Mouse (Mus musculus): ENCODE measurements around the gene Mrps27.

GRCm38 (mm10) chr13:99355861-99356260, 11.3 kb downstream of the Mrps27 start:
- no peak for TF ChIP-seq MEF2A (IDR thresholded peaks at IDR 0.05; ENCODE audit: borderline replicate concordance, low read depth, low read length)
- TF ChIP-seq CTCF (conservative IDR thresholded peaks at IDR 0.05 in 1 of 2, IDR thresholded peaks at IDR 0.05 in 1 of 2; ENCODE audit: low read depth in 2 of 2, low read length in 2 of 2), result no peak
- no peak for TF ChIP-seq E2F4 (IDR thresholded peaks at IDR 0.05; ENCODE audit: insufficient replicate concordance, low read depth, low read length)
- TF ChIP-seq MYC (IDR thresholded peaks at IDR 0.05; ENCODE audit: low read depth, low read length), result no peak
- no peak for TF ChIP-seq HCFC1 (IDR thresholded peaks at IDR 0.05; ENCODE audit: low read depth, low read length)
- no peak for TF ChIP-seq TCF12 (IDR thresholded peaks at IDR 0.05; ENCODE audit: low read depth, low read length)
- TF ChIP-seq TBP (conservative IDR thresholded peaks at IDR 0.05; ENCODE audit: low read depth, low read length), result no peak
- TF ChIP-seq JUND (conservative IDR thresholded peaks at IDR 0.05; ENCODE audit: low read depth, low read length), result no peak
- TF ChIP-seq USF2 (conservative IDR thresholded peaks at IDR 0.05; ENCODE audit: low read depth, low read length), result no peak
- no peak for TF ChIP-seq EP300 (IDR thresholded peaks at IDR 0.05; ENCODE audit: low read length)
- TF ChIP-seq POLR2A (IDR thresholded peaks at IDR 0.05; ENCODE audit: low read depth, low read length), result no peak
- TF ChIP-seq POLR2AphosphoS2 (IDR thresholded peaks at IDR 0.05; ENCODE audit: low read depth, low read length), result no peak
